Mouse (Mus musculus): ENCODE data around the gene Dnajc15. TPM values are rescaled to one million over a fixed set of nuclear protein-coding genes. Genes with fewer than 3 reads are reported as not detected.
A peak's percentile ranks its signal among the peaks of the same experiment; 100 is the strongest.

The Dnajc15 gene
- polyA plus RNA-seq, 1 experiment from 2014 or later, result 109 TPM

DNA sequence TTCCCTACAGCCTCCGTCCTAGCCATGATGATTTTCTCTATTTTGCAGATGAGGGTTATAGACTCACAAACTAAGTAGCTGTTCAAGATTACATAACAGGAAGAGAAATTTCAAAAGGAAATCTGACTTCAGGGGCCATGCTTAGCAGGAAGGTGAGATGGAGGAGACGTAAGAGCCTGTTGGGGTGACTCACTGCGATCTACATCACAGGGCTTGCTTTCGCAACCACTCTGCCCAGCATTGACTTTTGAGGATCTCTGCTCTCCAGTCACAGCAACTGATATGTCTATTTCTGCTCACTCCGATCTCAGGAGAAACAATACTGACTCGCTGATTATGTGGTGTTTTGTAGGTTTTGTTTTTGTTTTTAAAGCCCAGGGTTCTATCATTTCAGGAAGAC is 49.8 kb downstream of the Dnajc15 start:
- WGBS, result 92% methylated on average over 6 of the region's 6 CpGs
- no peak for ATAC-seq (ENCODE audit: insufficient number of reproducible peaks, insufficient read depth, low FRiP score, low TSS enrichment, low read depth)
- Histone ChIP-seq H3K27ac (no peak overlapping the region), H3K36me3 (peaks cover 20% of the 10 kb centered on the region), H3K9me3 (no peaks in the 10 kb centered on the region), H3K4me3 (replicated peaks) (no peak overlapping the region), H3K27me3 (no peaks in the 10 kb centered on the region), H3K9ac (replicated peaks) (no peak overlapping the region), H3K4me2 (no peak overlapping the region), H3K4me1 (replicated peaks) (peaks cover 5% of the 10 kb centered on the region; the same call in 1 of the 2 replicates)

DNA sequence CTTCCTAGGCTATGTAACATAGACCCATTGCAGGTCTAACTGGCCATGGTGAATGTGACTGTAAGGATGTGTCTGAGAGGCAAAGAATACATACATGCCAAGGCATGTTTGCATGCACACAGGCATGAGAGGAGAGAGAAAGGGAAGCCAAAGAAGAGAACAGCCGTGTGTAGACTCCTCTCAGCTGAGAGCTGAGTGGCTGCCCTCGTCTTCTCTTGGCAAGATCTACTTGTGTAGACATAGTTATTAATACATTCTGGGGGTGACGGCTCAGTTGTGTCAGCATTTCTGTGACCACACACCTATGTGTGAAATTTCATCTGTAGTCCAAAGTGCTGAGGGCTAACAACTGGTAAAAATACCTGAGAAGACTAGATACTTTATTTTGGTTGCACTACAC is 55.1 kb downstream of the Dnajc15 start:
- Histone ChIP-seq H3K27ac (no peak overlapping the region), H3K4me2 (no peak overlapping the region), H3K4me3 (replicated peaks) (no peak overlapping the region), H3K36me3 (peaks cover 14% of the 10 kb centered on the region), H3K9me3 (no peaks in the 10 kb centered on the region), H3K9ac (replicated peaks) (no peak overlapping the region), H3K27me3 (no peaks in the 10 kb centered on the region), H3K4me1 (replicated peaks) (0 out of 2 replicates have a peak, but pooled peaks cover 3% of the 10 kb centered on the region)
- WGBS, result 90% methylated on average over 3 of the region's 3 CpGs
- no peak for ATAC-seq (ENCODE audit: insufficient number of reproducible peaks, insufficient read depth, low FRiP score, low TSS enrichment, low read depth)

DNA sequence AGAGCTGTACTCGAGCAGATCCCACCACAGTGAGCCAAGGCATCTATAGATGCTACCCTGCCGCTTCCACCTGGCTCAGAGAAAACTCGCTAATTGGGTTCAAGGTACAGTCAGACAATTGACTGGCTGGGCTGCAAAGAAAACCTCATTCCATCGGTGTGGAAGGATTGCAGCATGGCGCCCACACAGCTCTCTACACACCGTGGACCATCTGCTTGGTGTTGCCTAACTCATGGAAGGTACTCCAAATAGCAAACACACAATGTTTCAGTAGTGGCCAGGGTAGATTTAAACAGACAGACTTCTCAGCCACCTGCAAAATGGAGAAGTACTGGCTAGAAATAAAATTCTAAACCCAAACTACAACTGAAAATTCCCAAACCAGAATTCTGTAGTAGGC is 57.4 kb downstream of the Dnajc15 start:
- H3K36me3 ChIP-seq, result peaks cover 14% of the 10 kb centered on the region
- no peak overlapping the region for H3K4me2 ChIP-seq
- H3K27ac ChIP-seq, result no peak overlapping the region
- WGBS, result 95% methylated on average over 6 of the region's 6 CpGs
- H3K9me3 ChIP-seq, result no peaks in the 10 kb centered on the region
- H3K27me3 ChIP-seq, result no peaks in the 10 kb centered on the region
- no peak overlapping the region for H3K4me3 ChIP-seq (replicated peaks)
- H3K9ac ChIP-seq (replicated peaks), result no peak overlapping the region
- peaks cover 14% of the 10 kb centered on the region; the same call in 1 of the 2 replicates for H3K4me1 ChIP-seq (replicated peaks)
- ATAC-seq (ENCODE audit: insufficient number of reproducible peaks, insufficient read depth, low FRiP score, low TSS enrichment, low read depth), result no peak

DNA sequence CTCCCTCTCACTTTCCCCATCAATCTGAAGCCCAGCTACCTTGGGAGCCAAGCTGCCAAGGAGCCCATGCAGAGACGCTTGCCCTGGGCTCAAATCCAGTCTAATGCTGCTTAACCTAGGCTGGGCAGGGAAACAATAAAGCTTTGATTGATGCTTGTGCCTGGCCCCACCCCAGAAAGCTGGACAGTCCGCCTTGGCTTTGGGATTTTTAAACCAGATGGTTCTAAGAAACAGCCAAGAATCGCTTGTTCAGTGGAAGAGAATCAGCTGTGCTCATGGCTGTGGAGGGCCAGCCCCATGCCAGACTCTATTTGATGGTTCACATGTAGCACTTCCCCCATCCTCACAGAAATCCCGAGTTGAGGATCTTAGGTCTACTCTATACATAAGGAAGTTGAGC is 60.0 kb downstream of the Dnajc15 start:
- no peak for ATAC-seq (ENCODE audit: insufficient number of reproducible peaks, insufficient read depth, low FRiP score, low TSS enrichment, low read depth)
- no peaks in the 10 kb centered on the region for H3K9me3 ChIP-seq
- no peak overlapping the region for H3K4me3 ChIP-seq (replicated peaks)
- H3K9ac ChIP-seq (replicated peaks), result no peak overlapping the region
- no peaks in the 10 kb centered on the region for H3K27me3 ChIP-seq
- no peak overlapping the region for H3K27ac ChIP-seq
- H3K4me1 ChIP-seq (replicated peaks), result peaks cover 14% of the 10 kb centered on the region; the same call in 1 of the 2 replicates
- 53% methylated on average over 4 of the region's 4 CpGs for WGBS
- H3K4me2 ChIP-seq, result no peak overlapping the region
- no peaks in the 10 kb centered on the region for H3K36me3 ChIP-seq

DNA sequence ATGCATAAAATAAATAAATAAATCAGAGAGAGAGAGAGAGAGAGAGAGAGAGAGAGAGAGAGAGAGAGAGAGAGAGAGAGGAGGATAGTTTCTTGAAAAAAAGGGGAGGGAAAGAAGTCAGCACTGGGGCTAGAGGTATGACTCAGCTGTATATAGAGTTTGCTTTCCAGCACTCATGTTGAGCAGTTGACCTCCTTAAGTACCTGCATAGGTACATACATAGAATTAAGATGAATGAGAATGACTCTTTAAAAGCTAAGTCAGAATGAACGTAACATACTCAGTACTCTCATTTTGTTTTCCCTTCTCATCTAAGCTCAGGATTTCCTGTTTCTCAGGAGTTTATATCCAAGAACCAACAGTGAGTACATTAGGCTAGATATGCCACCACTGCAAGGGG is 62.0 kb downstream of the Dnajc15 start:
- Histone ChIP-seq H3K27me3 (no peaks in the 10 kb centered on the region), H3K9ac (replicated peaks) (no peak overlapping the region), H3K4me3 (replicated peaks) (no peak overlapping the region), H3K36me3 (no peaks in the 10 kb centered on the region), H3K27ac (no peak overlapping the region), H3K4me1 (replicated peaks) (peaks cover 14% of the 10 kb centered on the region; the same call in 1 of the 2 replicates), H3K4me2 (no peak overlapping the region), H3K9me3 (no peaks in the 10 kb centered on the region)
- WGBS, result 77% methylated on average over 1 of the region's 1 CpGs
- ATAC-seq (ENCODE audit: insufficient number of reproducible peaks, insufficient read depth, low FRiP score, low TSS enrichment, low read depth), result no peak

DNA sequence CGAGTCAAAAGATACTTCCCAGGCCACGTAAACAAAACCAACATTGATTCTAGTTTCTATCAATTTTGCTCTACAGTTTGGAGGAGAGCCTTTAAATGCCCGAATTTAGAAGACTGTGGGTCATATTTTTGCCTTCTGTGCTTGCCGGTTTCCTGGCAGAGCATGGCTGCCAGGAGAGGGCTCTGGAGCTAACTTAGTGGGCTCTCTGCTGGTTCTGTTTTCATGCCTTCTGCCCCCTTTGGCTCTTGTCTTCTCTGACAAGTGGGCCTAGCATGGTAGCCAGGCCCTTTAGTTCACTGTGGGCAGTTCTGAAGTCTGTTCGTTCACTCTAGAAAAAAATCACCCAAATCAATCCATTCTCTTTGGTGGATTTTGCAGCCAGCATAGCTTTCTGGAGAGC is 63.5 kb downstream of the Dnajc15 start:
- H3K9ac ChIP-seq (replicated peaks), result no peak overlapping the region
- no peak overlapping the region for H3K4me2 ChIP-seq
- peaks cover 14% of the 10 kb centered on the region; the same call in 1 of the 2 replicates for H3K4me1 ChIP-seq (replicated peaks)
- no peak overlapping the region for H3K4me3 ChIP-seq (replicated peaks)
- ATAC-seq (ENCODE audit: insufficient number of reproducible peaks, insufficient read depth, low FRiP score, low TSS enrichment, low read depth), result no peak
- 85% methylated on average over 5 of the region's 5 CpGs for WGBS
- H3K27ac ChIP-seq, result no peak overlapping the region
- no peaks in the 10 kb centered on the region for H3K27me3 ChIP-seq
- H3K9me3 ChIP-seq, result no peaks in the 10 kb centered on the region
- H3K36me3 ChIP-seq, result no peaks in the 10 kb centered on the region

DNA sequence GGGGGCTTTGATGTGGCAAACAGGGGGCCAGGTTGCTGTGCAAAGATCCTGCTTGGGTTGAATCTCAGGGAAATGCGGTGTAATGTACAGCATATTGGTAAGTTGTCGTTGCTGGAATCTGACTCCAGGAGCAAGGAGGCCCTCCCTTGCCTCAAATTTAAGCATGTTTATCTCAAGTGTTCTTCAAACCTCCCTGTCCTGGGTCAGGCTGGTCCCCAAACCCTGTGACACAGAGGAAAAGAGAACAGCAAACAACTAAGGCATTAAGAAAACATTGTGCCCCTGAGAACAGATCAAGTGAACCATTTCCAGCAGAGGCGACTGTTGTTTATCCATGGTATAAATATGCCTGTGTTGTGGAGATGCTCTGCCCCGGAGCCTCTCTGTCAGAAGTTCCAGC is 67.1 kb downstream of the Dnajc15 start:
- ATAC-seq (ENCODE audit: insufficient number of reproducible peaks, insufficient read depth, low FRiP score, low TSS enrichment, low read depth), result no peak
- Histone ChIP-seq H3K4me3 (replicated peaks) (no peak overlapping the region), H3K9me3 (no peaks in the 10 kb centered on the region), H3K27me3 (no peaks in the 10 kb centered on the region), H3K27ac (no peak overlapping the region), H3K9ac (replicated peaks) (no peak overlapping the region), H3K4me1 (replicated peaks) (peaks cover 8% of the 10 kb centered on the region), H3K36me3 (no peaks in the 10 kb centered on the region), H3K4me2 (no peak overlapping the region)
- 80% methylated on average over 4 of the region's 4 CpGs for WGBS

DNA sequence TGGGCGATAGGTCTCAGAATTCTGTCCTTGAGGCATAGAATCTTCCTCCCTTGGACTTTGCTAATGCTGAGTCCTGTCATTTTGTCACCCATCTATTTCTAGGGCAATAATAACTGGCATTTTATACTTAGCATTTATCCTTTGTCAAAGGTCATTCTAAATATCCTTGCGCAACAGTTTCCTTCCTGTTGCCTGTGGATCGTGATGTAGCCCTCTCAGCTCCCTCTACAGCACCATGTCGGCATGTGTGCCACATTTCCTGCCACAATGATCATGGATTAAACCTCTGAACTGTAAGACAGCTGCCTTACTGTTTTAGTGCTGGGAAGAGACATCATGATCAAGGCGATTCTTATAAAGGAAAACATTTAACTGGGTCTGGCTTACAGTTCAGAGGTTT is 68.6 kb downstream of the Dnajc15 start:
- no peaks in the 10 kb centered on the region for H3K27me3 ChIP-seq
- no peak overlapping the region for H3K27ac ChIP-seq
- H3K36me3 ChIP-seq, result no peaks in the 10 kb centered on the region
- ATAC-seq (ENCODE audit: insufficient number of reproducible peaks, insufficient read depth, low FRiP score, low TSS enrichment, low read depth), result no peak
- no peak overlapping the region for H3K4me2 ChIP-seq
- no peak overlapping the region for H3K4me3 ChIP-seq (replicated peaks)
- no peaks in the 10 kb centered on the region for H3K9me3 ChIP-seq
- 85% methylated on average over 5 of the region's 5 CpGs for WGBS
- peaks cover 23% of the 10 kb centered on the region for H3K4me1 ChIP-seq (replicated peaks)
- no peak overlapping the region for H3K9ac ChIP-seq (replicated peaks)

DNA sequence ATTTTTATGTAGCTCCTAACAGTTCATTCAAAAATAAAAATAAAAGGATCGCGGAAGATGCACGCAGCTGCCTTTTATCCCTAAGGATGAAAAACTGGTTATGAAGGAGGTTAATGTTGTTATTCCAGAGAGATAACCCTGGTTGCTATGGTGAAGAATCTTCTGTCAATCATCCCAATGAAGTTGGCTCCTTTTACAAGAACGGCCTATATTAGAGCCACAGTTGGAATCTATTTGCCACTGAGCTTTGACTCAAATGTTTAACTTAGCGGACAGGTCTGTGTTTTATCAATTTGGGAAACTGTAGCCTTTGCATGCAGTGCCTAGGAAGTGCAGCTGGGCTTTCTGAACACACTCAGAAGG is 72.7 kb downstream of the Dnajc15 start:
- no peak overlapping the region for H3K27ac ChIP-seq

DNA sequence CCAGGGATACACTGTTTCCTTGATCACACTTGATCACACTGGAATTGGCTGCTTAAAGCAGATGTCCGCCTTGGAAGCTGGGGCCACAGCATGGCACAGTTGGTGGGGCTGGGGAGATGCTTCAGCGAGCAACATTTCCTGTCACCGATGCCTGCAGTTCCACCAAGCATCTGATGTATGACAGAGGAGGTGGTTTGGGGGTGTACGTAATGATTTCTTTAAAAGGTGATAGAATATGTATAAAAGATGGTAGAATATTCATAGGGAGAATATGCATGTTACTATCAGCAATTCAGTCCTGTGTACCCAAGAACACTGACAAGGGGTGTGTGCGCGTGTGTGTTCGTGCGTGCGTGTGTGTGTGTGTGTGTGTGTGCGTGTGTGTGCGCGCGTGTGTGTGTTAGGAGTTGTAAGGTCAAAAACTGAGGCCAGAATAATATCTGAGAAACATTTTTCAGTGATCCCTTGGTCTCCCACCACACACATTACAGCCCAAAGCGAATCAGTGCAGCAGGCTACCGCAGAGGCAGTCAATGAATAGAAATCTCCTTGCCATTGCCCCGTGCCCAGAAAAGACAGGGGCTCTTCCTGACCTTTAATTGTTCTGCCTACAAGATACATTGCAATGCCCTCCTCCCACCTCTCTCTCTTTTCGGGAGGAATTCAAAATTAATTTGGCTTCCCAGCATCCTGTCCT is 73.2 kb downstream of the Dnajc15 start:
- Histone ChIP-seq H3K9ac (replicated peaks) (no peak overlapping the region), H3K4me3 (replicated peaks) (no peak overlapping the region), H3K36me3 (no peaks in the 10 kb centered on the region), H3K4me1 (replicated peaks) (peaks cover 41% of the 10 kb centered on the region), H3K27me3 (no peaks in the 10 kb centered on the region), H3K27ac (no peak overlapping the region), H3K9me3 (no peaks in the 10 kb centered on the region), H3K4me2 (no peak overlapping the region)
- WGBS, result 83% methylated on average over 17 of the region's 17 CpGs
- ATAC-seq (ENCODE audit: insufficient number of reproducible peaks, insufficient read depth, low FRiP score, low TSS enrichment, low read depth), result no peak

More for the DNA sequence above, 72.7 kb downstream of the Dnajc15 start:
- Histone ChIP-seq H3K4me2 (0 out of 2 replicates have a peak overlapping the region, but pooled peaks have one; percentile 2), H3K36me3 (no peaks in the 10 kb centered on the region), H3K4me1 (replicated peaks) (peaks cover 41% of the 10 kb centered on the region), H3K9ac (replicated peaks) (no peak overlapping the region), H3K27me3 (no peaks in the 10 kb centered on the region), H3K9me3 (no peaks in the 10 kb centered on the region), H3K4me3 (replicated peaks) (no peak overlapping the region)
- ATAC-seq (ENCODE audit: insufficient number of reproducible peaks, insufficient read depth, low FRiP score, low TSS enrichment, low read depth), result no peak
- 54% methylated on average over 5 of the region's 5 CpGs for WGBS

DNA sequence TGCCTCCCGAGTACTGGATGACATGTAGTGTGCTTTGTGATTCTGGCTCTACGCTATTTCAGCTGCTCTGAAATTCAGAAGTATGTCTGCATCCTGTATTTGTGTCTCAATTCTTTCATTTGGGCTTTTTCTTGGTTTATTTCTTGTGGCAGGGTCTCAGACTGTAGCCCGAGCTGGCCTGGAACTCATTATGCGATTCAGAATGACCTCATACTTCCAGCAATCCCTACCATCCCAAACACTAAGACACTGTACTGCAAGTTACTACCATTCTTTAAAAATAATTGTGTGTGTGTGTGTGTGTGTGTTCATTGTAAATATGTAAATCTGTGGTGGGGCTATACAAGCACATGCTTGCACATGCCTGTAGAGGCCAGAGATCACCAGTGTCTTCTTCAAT is 78.4 kb downstream of the Dnajc15 start:
- Histone ChIP-seq H3K36me3 (no peaks in the 10 kb centered on the region), H3K9me3 (no peaks in the 10 kb centered on the region), H3K27me3 (no peaks in the 10 kb centered on the region), H3K4me3 (replicated peaks) (no peak overlapping the region), H3K27ac (no peak overlapping the region), H3K4me1 (replicated peaks) (peaks cover 24% of the 10 kb centered on the region), H3K9ac (replicated peaks) (no peak overlapping the region), H3K4me2 (no peak overlapping the region)
- no peak for ATAC-seq (ENCODE audit: insufficient number of reproducible peaks, insufficient read depth, low FRiP score, low TSS enrichment, low read depth)
- 74% methylated on average over 4 of the region's 4 CpGs for WGBS

DNA sequence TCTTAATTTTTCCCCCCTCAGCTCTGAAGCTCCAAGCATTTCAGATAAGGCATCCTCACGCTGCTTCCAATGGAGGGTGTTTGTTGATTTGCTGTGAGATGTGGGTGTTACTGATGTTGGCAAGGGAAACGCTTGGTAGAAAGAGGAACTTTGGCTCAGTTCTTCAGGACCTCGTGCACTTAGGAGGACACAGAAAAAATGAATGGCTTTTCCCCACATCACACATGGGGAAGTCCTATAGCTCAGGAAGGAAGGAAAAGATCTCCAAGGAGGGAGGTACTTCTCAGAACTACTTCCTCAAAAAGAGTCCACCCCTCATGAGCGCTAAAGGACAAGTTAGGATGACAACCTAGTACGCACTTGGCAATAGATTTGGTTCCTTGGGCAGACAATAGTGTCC is 79.7 kb downstream of the Dnajc15 start:
- Histone ChIP-seq H3K27me3 (no peaks in the 10 kb centered on the region), H3K9me3 (no peaks in the 10 kb centered on the region), H3K27ac (no peak overlapping the region), H3K4me3 (replicated peaks) (no peak overlapping the region), H3K4me1 (replicated peaks) (peaks cover 12% of the 10 kb centered on the region; the same call in 1 of the 2 replicates), H3K36me3 (no peaks in the 10 kb centered on the region), H3K9ac (replicated peaks) (no peak overlapping the region), H3K4me2 (no peak overlapping the region)
- 91% methylated on average over 5 of the region's 5 CpGs for WGBS
- no peak for ATAC-seq (ENCODE audit: insufficient number of reproducible peaks, insufficient read depth, low FRiP score, low TSS enrichment, low read depth)
